Mouse (Mus musculus) liver, embryonic 16.5 days (tissue): ENCODE measurements at regions not wholly inside any gene's neighbourhood (a gene's known extent, or its start where the extent isn't known, plus 50 kb on each side); places are given as distances from the start of the nearest gene placed in this dataset.
"Not testable (repeated sequence)": the region's sequence is repeated elsewhere in the genome, so short reads cannot be mapped to it uniquely, and the experiment has no call there.

Source experiments
- ATAC-seq: fragments of 200-750 bp; cut with Nextera tagmentation; 2 replicates; pipeline ENCODE4 v1.8.0; 2017; ENCODE audit warnings: low read depth, mild to moderate bottlenecking, moderate number of reproducible peaks, moderate library complexity
- H3K27ac ChIP-seq: fragments of 300-500 bp; sonication (generic); 2 replicates; pipeline ENCODE4 v1.5.1; 2014; ENCODE audit warnings: mild to moderate bottlenecking, low read length
- H3K27me3 ChIP-seq: fragments of 300-500 bp; sonication (generic); 2 replicates; pipeline ENCODE4 v1.6.1; 2014; ENCODE audit warnings: low read depth, low read length, mixed read lengths; ENCODE audit not compliant: control insufficient read depth, insufficient read depth
- H3K36me3 ChIP-seq: fragments of 300-500 bp; sonication (generic); 2 replicates; pipeline ENCODE4 v1.6.1; 2014; ENCODE audit warnings: mild to moderate bottlenecking; ENCODE audit not compliant: control insufficient read depth, insufficient read depth
- H3K4me1 ChIP-seq: fragments of 300-500 bp; sonication (generic); 2 replicates; pipeline ENCODE4 v1.6.1; 2014; ENCODE audit warnings: low read depth, low read length, mixed read lengths; ENCODE audit not compliant: control insufficient read depth
- H3K4me2 ChIP-seq: fragments of 300-500 bp; sonication (generic); 2 replicates; pipeline ENCODE4 v1.6.1; 2014; ENCODE audit warnings: low read depth, low read length, mixed read lengths
- H3K4me3 ChIP-seq: fragments of 300-500 bp; sonication (generic); 2 replicates; pipeline ENCODE4 v1.5.1; 2014; ENCODE audit warnings: low read depth, mild to moderate bottlenecking, low read length
- H3K9ac ChIP-seq: fragments of 300-500 bp; sonication (generic); 2 replicates; pipeline ENCODE4 v1.6.1; 2014; ENCODE audit warnings: low read depth, low read length
- H3K9me3 ChIP-seq: fragments of 300-500 bp; sonication (generic); replicated peaks from 2 replicates; pipeline ENCODE4 v1.6.1; 2016; ENCODE audit warnings: low read length; ENCODE audit not compliant: control insufficient read depth
- WGBS: fragments of 180-500 bp; shearing (Covaris S2); extraction: QIAGEN DNeasy Blood & Tissue Kit; methylation state at CpG from one replicate; pipeline ENCODE4 v1.1.7; 2014; ENCODE audit not compliant: insufficient replicate concordance; 5-methylcytosine and 5-hydroxymethylcytosine counted together

- 41% methylated on average over 5 of the region's 5 CpGs for WGBS
- Histone ChIP-seq H3K4me1 (no peaks in the 10 kb centered on the region), H3K27me3 (no peaks in the 10 kb centered on the region), H3K9me3 (no peaks in the 10 kb centered on the region), H3K4me2 (no peak overlapping the region), H3K27ac (no peak overlapping the region), H3K36me3 (no peaks in the 10 kb centered on the region), H3K9ac (no peak overlapping the region), H3K4me3 (no peak overlapping the region)
- ATAC-seq: no peak
Measured at GRCm38 (mm10) chr9:27538480-27538879, 141.9 kb downstream of the Spata19 start.

- ATAC-seq: no peak
- 64% methylated on average over 2 of the region's 2 CpGs for WGBS
Measured at GRCm38 (mm10) chr9:27541585-27542151, 145.1 kb downstream of the Spata19 start.

DNA sequence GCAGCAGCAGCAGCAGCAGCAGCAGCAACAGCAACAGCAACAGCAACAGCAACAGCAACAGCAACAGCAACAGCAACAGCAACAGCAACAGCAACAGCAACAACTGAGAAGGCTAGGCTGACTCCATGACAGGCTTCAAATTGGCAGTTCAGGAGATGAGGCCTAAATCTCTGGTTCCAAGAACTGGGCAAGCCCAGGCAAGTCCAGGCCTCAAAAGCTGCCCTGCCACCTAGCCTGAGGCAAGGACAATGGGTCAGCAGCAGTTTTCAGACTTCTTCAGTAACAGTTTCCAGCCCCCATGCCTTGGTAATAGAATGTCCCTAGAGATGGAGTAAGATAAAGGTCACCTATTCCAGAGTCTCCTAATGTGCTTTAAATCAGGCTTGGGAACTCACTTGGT lies 158.1 kb downstream of the Spata19 start:
- H3K36me3 ChIP-seq, H3K27me3 ChIP-seq, H3K9me3 ChIP-seq, H3K4me1 ChIP-seq, H3K4me3 ChIP-seq, H3K9ac ChIP-seq, H3K4me2 ChIP-seq, ATAC-seq, H3K27ac ChIP-seq: not testable (repeated sequence)

More at GRCm38 (mm10) chr9:27541585-27542151, 145.1 kb downstream of the Spata19 start:
- no peak overlapping the region for H3K27ac ChIP-seq
- no peak overlapping the region for H3K4me3 ChIP-seq
- no peak overlapping the region for H3K4me2 ChIP-seq
- no peaks in the 10 kb centered on the region for H3K9me3 ChIP-seq
- no peaks in the 10 kb centered on the region for H3K4me1 ChIP-seq
- no peaks in the 10 kb centered on the region for H3K27me3 ChIP-seq
- H3K36me3 ChIP-seq: no peaks in the 10 kb centered on the region
- H3K9ac ChIP-seq: no peak overlapping the region

DNA sequence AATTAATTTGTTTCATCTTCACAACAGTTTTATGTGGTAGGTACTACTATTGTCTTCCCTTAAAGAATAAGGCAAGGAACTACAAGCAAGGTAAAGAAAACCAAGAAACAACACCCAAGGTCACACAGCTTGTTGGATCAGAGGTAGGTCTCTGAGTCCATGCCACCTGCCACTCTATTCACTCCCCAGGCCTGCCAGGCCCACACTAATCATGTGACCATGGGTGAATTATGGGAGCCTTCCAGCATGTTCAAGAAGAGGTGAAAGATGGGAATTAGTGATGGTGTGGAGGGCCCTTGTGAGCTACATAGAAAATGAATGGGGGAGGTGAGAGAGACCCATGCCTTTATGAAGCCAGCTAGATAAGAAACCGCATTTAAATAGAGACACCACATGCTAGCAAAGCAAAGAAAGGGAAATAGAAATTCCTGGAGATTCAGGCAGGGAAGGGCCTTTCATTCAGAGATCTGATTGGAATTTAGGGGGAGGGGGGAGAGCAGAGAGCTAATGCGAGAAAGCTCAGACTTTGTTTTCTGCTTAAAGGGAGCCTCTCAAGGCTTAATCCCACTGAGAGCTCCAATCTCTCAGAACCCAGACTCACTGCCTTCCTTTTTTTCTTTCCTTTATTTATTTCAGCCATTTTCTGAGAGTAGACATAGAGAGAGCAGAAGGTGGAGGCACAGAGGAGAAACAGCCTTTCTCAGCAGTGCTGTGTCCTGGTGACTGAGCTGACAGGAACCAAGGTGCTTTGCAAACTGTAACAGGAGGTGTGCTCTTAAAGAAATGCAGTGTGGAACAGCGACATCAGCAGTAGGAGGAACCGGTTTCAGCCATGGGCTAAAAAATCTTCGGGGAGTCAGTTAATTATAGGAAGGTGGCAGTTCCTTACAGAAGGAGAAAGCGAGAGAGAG lies 160.0 kb downstream of the Spata19 start:
- WGBS: 19% methylated on average over 6 of the region's 6 CpGs
- no peaks in the 10 kb centered on the region for H3K9me3 ChIP-seq

DNA sequence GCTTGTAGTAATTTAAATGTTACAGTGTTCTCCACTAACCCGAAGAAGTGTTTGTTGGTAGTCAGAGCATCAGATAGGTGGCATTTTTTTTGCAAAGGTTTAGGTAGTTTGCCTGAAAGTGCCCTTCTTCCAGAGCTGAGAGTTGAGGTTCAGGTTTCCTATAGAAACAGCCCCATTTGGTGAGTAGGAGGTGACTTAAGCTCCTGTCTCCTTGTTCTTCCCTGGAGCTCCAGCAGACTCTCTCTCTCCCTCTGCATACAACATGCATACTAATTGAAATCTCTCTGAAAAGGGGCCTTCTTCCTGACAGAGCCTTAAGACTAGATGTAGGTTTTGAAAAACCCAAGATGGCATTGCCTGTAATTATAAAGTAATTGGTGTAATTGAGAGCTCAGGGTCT lies 161.3 kb downstream of the Spata19 start:
- H3K4me2 ChIP-seq: no peak overlapping the region
- H3K9me3 ChIP-seq: no peaks in the 10 kb centered on the region
- no peak overlapping the region for H3K27ac ChIP-seq
- no peak for ATAC-seq
- no peaks in the 10 kb centered on the region for H3K27me3 ChIP-seq
- no peak overlapping the region for H3K9ac ChIP-seq
- 18% methylated on average over 1 of the region's 1 CpGs for WGBS
- no peaks in the 10 kb centered on the region for H3K4me1 ChIP-seq
- no peak overlapping the region for H3K4me3 ChIP-seq
- H3K36me3 ChIP-seq: no peaks in the 10 kb centered on the region

More for the DNA sequence above, 160.0 kb downstream of the Spata19 start:
- Histone ChIP-seq H3K4me2 (no peak overlapping the region), H3K4me3 (no peak overlapping the region), H3K36me3 (no peaks in the 10 kb centered on the region), H3K9ac (no peak overlapping the region), H3K27ac (no peak overlapping the region), H3K27me3 (no peaks in the 10 kb centered on the region), H3K4me1 (no peaks in the 10 kb centered on the region)
- no peak for ATAC-seq

- ATAC-seq: no peak
- no peak overlapping the region for H3K27ac ChIP-seq
- no peaks in the 10 kb centered on the region for H3K4me1 ChIP-seq
- H3K9ac ChIP-seq: no peak overlapping the region
- H3K4me3 ChIP-seq: no peak overlapping the region
- no peaks in the 10 kb centered on the region for H3K36me3 ChIP-seq
- WGBS: 31% methylated on average over 3 of the region's 3 CpGs
- H3K27me3 ChIP-seq: no peaks in the 10 kb centered on the region
- no peak overlapping the region for H3K4me2 ChIP-seq
- H3K9me3 ChIP-seq: no peaks in the 10 kb centered on the region
Measured at GRCm38 (mm10) chr9:27558286-27558685, 161.7 kb downstream of the Spata19 start.

DNA sequence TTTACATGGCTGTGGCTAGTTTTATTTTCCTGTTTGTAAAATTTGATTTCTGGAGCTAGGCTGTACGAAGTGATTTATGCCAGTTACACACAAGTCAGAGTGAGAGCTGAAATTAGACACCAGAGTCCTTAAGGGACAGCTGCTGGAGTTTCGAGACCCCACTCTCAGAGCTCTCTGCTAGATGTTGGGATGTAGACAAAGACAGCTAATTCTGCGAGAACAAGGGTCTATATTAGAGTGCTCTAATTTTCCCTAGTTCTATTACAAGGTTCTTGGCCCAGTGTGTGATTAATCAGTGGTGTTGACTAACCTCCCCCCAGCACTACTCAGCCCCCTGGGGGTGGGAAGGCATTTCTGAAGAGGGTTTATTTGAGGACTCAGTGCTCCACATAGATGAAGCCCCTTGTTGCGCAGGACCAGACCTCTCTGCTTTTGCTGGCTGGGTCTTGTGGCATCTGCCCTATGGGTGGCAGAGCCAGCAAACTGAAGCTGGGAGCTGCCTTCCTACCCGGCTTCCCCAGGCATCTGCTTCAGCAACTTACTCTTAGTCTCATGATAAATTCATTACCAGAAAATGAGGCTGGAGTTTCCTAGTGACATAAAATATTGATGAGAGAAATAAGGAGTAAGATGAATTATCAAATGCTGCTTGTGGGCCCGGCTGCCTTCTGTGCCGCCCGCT lies 171.9 kb downstream of the Spata19 start:
- no peak overlapping the region for H3K27ac ChIP-seq
- H3K4me2 ChIP-seq: no peak overlapping the region
- H3K9ac ChIP-seq: no peak overlapping the region
- H3K27me3 ChIP-seq: no peaks in the 10 kb centered on the region
- H3K4me1 ChIP-seq: no peaks in the 10 kb centered on the region
- no peaks in the 10 kb centered on the region for H3K36me3 ChIP-seq
- ATAC-seq: no peak
- no peak overlapping the region for H3K4me3 ChIP-seq
- WGBS: 68% methylated on average over 8 of the region's 8 CpGs
- no peaks in the 10 kb centered on the region for H3K9me3 ChIP-seq

- Histone ChIP-seq H3K36me3 (no peaks in the 10 kb centered on the region), H3K9me3 (no peaks in the 10 kb centered on the region), H3K4me1 (no peaks in the 10 kb centered on the region), H3K4me3 (no peak overlapping the region), H3K4me2 (no peak overlapping the region), H3K27me3 (no peaks in the 10 kb centered on the region), H3K9ac (no peak overlapping the region), H3K27ac (no peak overlapping the region)
- WGBS: 72% methylated on average over 7 of the region's 7 CpGs
- no peak for ATAC-seq
Measured at GRCm38 (mm10) chr9:27569054-27569387, 172.4 kb downstream of the Spata19 start.
